Mouse (Mus musculus) limb, embryonic 11.5 days (tissue): Measurements from ENCODE around the gene Fam189a1. TPM values are rescaled to one million over a fixed set of nuclear protein-coding genes. Genes with fewer than 3 reads are reported as not detected.

ENCODE experiments used
- ATAC-seq: fragments of 200-750 bp; cut with Nextera tagmentation; 2 replicates; pipeline ENCODE4 v1.8.0; 2017; ENCODE audit warnings: low read depth; ENCODE audit not compliant: insufficient number of reproducible peaks, low FRiP score, low TSS enrichment
- DNase-seq: peaks from one replicate; pipeline ENCODE4 v3.0.0-alpha.2; 2015; ENCODE audit warnings: low spot score
- H3K27ac ChIP-seq: fragments of 300-500 bp; sonication (generic); replicated peaks from 2 replicates; pipeline ENCODE4 v1.5.1; 2014; ENCODE audit warnings: low read depth, mild to moderate bottlenecking, low read length
- H3K27me3 ChIP-seq: fragments of 300-500 bp; sonication (generic); 2 replicates; pipeline ENCODE4 v1.6.1; 2014; ENCODE audit warnings: mild to moderate bottlenecking, low read length, mixed read lengths; ENCODE audit not compliant: control insufficient read depth, insufficient read depth
- H3K36me3 ChIP-seq: fragments of 300-500 bp; sonication (generic); 2 replicates; pipeline ENCODE4 v1.6.1; 2014; ENCODE audit warnings: mild to moderate bottlenecking, low read length, moderate library complexity, mixed read lengths; ENCODE audit not compliant: control insufficient read depth, insufficient read depth
- H3K4me1 ChIP-seq: fragments of 300-500 bp; sonication (generic); 2 replicates; pipeline ENCODE4 v1.6.1; 2014; ENCODE audit warnings: low read length, mixed read lengths; ENCODE audit not compliant: control insufficient read depth, insufficient read depth
- H3K4me2 ChIP-seq: fragments of 300-500 bp; sonication (generic); 2 replicates; pipeline ENCODE4 v1.6.1; 2014; ENCODE audit warnings: low read depth, mild to moderate bottlenecking, moderate library complexity; ENCODE audit not compliant: severe bottlenecking
- H3K4me3 ChIP-seq: fragments of 300-500 bp; sonication (generic); 2 replicates; pipeline ENCODE4 v1.5.1; 2014; ENCODE audit warnings: low read depth, low read length
- H3K9ac ChIP-seq: fragments of 300-500 bp; sonication (generic); 2 replicates; pipeline ENCODE4 v1.6.1; 2014; ENCODE audit warnings: mild to moderate bottlenecking, low read length
- H3K9me3 ChIP-seq: fragments of 300-500 bp; sonication (generic); 2 replicates; pipeline ENCODE4 v1.6.1; 2016; ENCODE audit warnings: low read length; ENCODE audit not compliant: control insufficient read depth
- WGBS: fragments of 180-500 bp; shearing (Covaris S2); extraction: QIAGEN DNeasy Blood & Tissue Kit; methylation state at CpG from one replicate; pipeline ENCODE4 v1.1.7; 2014; 5-methylcytosine and 5-hydroxymethylcytosine counted together
- polyA plus RNA-seq: library from polyadenylated mRNA; unstranded; fragments of >200 nt; fragmentation: Nextera tagmentation; extraction: Ambion mirVana; gene quantifications from 2 replicates; pipeline ENCODE4 v1.2.1, GENCODE M21; 2014

Fam189a1 gene
- polyA plus RNA-seq, 1 experiment from 2014 or later: 0.35 TPM

DNA sequence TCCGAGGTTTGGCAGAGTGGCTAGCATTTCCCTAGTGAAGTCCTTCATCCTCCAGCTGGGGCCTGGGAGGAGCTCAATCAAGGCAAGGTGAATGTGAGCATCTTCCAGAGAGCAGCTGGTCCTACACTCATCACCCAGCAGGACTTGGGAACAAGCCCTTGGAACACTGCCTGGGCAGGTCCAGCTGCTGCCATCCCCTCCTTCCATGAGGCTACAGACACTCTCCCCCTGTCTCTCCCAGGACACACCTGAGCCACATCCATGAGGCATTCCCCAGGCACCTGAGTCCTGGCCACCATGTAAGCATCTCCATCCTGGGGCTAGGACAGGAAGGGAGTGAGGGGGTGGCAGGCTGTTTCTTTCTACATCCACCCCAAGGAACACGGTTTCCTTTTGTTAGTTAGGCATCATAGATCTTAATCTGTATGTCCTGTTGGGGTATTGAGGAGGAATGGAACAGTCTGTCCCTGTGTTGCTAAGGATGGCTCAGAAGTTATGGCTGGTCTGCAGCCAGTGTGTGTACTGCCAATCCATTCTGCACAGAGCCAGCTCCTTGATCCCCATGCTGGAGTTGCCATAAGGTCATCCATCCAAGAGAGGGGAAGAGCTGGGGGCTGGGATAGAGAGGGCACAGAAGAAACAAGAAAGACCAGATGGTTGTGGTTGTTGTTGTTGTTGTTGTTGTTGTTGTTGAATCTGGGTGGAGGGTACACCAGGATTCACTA, 174.7 kb downstream of the Fam189a1 start:
- no peaks in the 10 kb centered on the region for H3K27me3 ChIP-seq
- 69% methylated on average over 2 of the region's 2 CpGs for WGBS
- no peak overlapping the region for H3K27ac ChIP-seq
- H3K9me3 ChIP-seq: no peaks in the 10 kb centered on the region
- no peak for DNase-seq
- no peak for ATAC-seq
- H3K9ac ChIP-seq: no peak overlapping the region
- H3K4me3 ChIP-seq: no peak overlapping the region
- H3K4me1 ChIP-seq: no peaks in the 10 kb centered on the region
- no peaks in the 10 kb centered on the region for H3K36me3 ChIP-seq
- H3K4me2 ChIP-seq: no peak overlapping the region

DNA sequence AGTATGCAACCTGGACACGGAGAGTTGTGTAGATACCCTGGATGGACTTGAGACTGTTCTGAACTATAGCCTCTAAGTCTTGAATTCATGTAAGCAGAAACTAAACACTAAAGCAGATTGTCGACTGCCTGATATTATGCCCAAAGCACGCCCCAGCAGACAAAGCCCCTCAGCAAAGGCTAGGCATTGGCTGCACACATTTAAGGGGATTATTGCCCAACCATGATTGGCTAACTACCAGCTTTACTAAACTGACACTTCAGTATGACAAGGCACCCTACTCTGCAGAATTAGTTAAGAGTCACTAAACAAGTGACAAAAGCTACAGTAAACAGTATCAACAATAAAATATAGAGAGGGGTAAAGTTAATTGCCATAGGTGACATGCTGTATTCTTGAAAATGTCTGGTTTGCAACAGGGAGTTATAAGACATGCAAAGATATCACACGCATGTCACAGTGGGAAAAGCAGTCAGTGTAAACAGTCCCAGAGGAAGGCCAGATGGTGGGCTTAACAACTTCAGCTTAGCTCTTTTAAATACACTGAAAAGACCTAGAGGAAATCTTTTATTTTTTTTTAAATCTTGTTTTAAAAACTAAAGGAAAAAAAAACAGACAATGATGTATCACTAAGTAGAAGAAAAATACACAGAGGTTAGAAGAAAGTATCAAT, 182.6 kb downstream of the Fam189a1 start:
- no peaks in the 10 kb centered on the region for H3K4me1 ChIP-seq
- DNase-seq (no peak), ATAC-seq (no peak)
- H3K36me3 ChIP-seq: no peaks in the 10 kb centered on the region
- no peak overlapping the region for H3K27ac ChIP-seq
- H3K9me3 ChIP-seq: no peaks in the 10 kb centered on the region
- H3K27me3 ChIP-seq: no peaks in the 10 kb centered on the region
- no peak overlapping the region for H3K9ac ChIP-seq
- WGBS: 78% methylated on average over 4 of the region's 4 CpGs
- no peak overlapping the region for H3K4me3 ChIP-seq
- no peak overlapping the region for H3K4me2 ChIP-seq

DNA sequence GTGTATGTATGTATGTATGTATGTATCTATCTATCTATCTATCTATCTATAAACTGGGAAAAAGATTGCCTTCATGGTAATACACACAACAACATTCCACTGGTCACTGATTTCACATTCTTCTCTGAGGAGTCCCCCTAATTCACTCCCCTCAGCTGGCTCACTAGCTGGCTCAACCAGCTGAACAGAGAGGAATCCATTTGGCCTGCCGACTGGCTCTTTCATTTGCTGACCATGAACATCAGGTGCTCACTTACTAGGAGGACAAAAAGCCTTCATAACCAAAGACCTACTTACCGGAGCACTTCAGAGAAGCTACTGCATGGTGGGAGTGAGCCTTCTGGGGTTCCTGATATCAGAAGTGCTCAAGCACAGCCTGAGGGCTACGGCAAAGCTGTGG, 194.2 kb downstream of the Fam189a1 start:
- Histone ChIP-seq H3K9me3 (no peaks in the 10 kb centered on the region), H3K4me3 (no peak overlapping the region), H3K27me3 (no peaks in the 10 kb centered on the region), H3K4me2 (no peak overlapping the region), H3K27ac (no peak overlapping the region), H3K4me1 (0 out of 2 replicates have a peak, but pooled peaks cover 2% of the 10 kb centered on the region), H3K36me3 (no peaks in the 10 kb centered on the region), H3K9ac (no peak overlapping the region)
- DNase-seq (no peak), ATAC-seq (no peak)
- 89% methylated on average over 3 of the region's 3 CpGs for WGBS

DNA sequence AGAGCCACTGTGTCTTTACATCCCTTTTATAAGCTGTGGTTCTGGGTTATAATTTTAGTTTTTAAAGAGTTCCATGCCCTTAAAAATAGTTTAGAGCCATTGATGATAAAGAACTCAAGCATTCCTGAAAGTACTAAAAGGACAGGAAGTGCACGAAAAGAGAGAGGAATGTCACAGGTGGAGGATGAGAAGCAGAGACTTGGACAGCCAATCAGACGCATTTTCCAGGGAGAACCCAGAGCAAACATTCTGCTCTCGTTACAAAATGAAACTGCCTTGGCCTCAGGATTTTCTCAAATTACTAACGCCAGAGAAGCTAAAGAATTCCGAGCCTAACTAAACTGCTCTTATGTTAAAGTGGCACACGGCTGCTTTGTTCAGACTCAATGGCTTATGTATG, 197.3 kb downstream of the Fam189a1 start:
- Histone ChIP-seq H3K4me3 (no peak overlapping the region), H3K27ac (no peak overlapping the region), H3K4me1 (0 out of 2 replicates have a peak, but pooled peaks cover 2% of the 10 kb centered on the region), H3K27me3 (no peaks in the 10 kb centered on the region), H3K36me3 (no peaks in the 10 kb centered on the region), H3K9me3 (no peaks in the 10 kb centered on the region), H3K4me2 (no peak overlapping the region), H3K9ac (no peak overlapping the region)
- ATAC-seq (no peak), DNase-seq (no peak)
- WGBS: 49% methylated on average over 6 of the region's 6 CpGs

DNA sequence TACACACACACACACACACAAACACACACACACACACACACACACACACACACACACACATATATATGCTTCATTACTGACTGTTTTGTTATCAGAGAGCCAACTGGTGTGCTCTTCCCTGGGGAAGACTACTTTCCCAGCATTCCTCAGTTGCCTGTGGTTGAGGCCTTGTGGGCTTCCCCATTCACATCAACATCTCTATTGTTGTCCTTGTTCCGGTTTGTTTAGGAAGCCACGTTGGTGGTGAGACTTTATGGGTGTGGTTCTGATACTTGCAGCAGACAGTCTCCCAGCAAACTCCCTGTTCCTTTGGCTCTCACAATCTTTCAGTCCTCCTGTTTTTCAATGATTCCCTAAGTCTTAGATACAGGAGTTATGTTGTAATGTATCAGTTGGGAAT, 204.2 kb downstream of the Fam189a1 start:
- no peaks in the 10 kb centered on the region for H3K9me3 ChIP-seq

DNA sequence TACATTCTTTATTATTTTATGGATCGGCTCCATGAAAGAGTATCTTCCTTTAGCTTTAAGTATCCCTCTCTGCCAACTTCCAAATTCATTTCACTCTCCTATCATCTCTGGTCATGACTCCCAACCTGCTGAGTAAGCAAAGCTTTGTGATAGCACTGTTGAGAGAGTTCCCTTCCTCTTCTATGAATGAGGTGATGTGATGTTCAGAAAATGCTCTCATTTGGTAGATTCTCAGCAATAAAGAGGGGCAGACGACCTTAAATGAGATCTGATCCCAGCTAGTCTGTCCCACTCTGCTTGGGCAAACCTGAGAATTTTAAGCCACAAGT, 205.6 kb downstream of the Fam189a1 start:
- H3K4me1 ChIP-seq: no peaks in the 10 kb centered on the region
- no peak for ATAC-seq
- H3K27ac ChIP-seq: no peak overlapping the region
- no peak for DNase-seq
- no peak overlapping the region for H3K4me2 ChIP-seq
- no peaks in the 10 kb centered on the region for H3K36me3 ChIP-seq
- no peaks in the 10 kb centered on the region for H3K27me3 ChIP-seq
- H3K4me3 ChIP-seq: no peak overlapping the region
- H3K9ac ChIP-seq: no peak overlapping the region
- no peaks in the 10 kb centered on the region for H3K9me3 ChIP-seq
- WGBS: 60% methylated on average over 2 of the region's 2 CpGs

More for the DNA sequence above, 204.2 kb downstream of the Fam189a1 start:
- Histone ChIP-seq H3K9ac (no peak overlapping the region), H3K4me2 (no peak overlapping the region), H3K36me3 (no peaks in the 10 kb centered on the region), H3K4me1 (no peaks in the 10 kb centered on the region), H3K27ac (no peak overlapping the region), H3K27me3 (no peaks in the 10 kb centered on the region), H3K4me3 (no peak overlapping the region)
- ATAC-seq (no peak), DNase-seq (no peak)
- 66% methylated on average over 2 of the region's 2 CpGs for WGBS

DNA sequence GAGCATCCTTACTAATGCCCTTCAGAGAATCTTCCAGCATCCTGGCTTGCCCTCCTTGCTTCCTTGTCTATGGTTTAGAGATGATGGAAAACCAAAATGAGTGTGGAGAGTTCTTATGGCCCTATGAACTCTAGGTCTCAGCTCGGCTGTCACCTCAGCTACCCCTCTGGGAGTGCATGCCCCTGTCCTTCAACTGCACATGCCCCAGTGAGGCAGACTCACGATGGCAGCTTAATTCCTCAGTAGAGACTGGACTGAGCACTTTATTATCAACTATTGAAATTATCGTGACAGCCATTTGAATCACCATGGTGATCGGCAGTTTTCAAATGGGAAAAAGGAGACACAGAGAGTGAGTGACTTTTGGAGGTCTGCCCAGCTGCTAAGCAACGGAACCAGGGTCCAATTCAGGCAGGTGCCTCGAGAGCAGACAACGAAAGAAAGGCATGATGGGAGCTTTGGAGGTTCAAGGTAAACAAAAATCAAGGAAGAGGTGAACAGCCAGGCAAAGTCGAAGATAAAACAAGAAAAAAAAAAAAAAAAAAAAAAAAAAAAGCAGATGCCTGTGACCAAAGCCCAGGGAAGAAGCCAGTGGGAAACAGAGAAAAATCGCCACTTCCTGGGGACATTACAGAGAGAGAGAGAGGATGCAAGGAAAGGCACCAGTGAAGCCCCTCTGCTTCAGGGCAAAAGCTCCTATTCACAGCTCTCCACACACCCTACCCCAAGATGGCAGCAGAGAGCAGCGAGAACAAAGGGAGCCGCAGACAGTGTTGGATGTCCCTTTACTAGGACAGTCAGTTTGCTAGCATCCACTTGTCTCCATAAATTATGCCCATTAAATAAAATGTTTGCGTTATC, 206.2 kb downstream of the Fam189a1 start:
- H3K27ac ChIP-seq: no peak overlapping the region
- no peak overlapping the region for H3K4me2 ChIP-seq
- no peaks in the 10 kb centered on the region for H3K27me3 ChIP-seq
- no peaks in the 10 kb centered on the region for H3K4me1 ChIP-seq
- no peaks in the 10 kb centered on the region for H3K9me3 ChIP-seq
- ATAC-seq (no peak), DNase-seq (peak; percentile 46)
- no peak overlapping the region for H3K9ac ChIP-seq
- no peaks in the 10 kb centered on the region for H3K36me3 ChIP-seq
- no peak overlapping the region for H3K4me3 ChIP-seq
- 57% methylated on average over 12 of the region's 12 CpGs for WGBS

DNA sequence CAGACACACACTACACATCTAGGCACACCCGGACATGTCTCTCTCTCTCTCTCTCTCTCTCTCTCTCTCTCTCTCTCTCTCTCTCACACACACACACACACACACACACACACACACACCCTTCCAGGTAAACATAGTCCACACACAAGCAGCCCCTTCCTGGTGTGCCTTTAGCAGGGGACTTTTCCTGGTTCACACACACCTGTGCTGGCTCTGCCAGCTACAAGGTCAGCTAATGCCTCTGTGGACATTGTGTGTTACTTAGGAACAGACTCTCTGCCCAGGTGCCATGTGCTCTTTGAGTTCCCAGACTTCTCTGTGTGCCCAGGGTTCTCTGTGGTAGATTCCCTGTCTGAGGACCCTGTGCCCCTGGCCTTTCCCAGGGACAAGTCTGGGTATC, 206.9 kb downstream of the Fam189a1 start:
- H3K4me1 ChIP-seq: no peaks in the 10 kb centered on the region
- ATAC-seq (no peak), DNase-seq (no peak)
- WGBS: 79% methylated on average over 1 of the region's 1 CpGs
- no peak overlapping the region for H3K9ac ChIP-seq
- no peak overlapping the region for H3K4me3 ChIP-seq
- no peaks in the 10 kb centered on the region for H3K9me3 ChIP-seq
- no peak overlapping the region for H3K27ac ChIP-seq
- H3K36me3 ChIP-seq: no peaks in the 10 kb centered on the region
- H3K27me3 ChIP-seq: no peaks in the 10 kb centered on the region
- H3K4me2 ChIP-seq: no peak overlapping the region
